Mouse (Mus musculus) small intestine, adult 2 months (tissue): ENCODE results near the gene Naaladl2. TPM values are rescaled to one million over a fixed set of nuclear protein-coding genes. Genes with fewer than 3 reads are reported as not detected.

Experiments
- H3K27ac ChIP-seq: fragments of 200-500 bp; 2 replicates; pipeline ENCODE4 v1.5.1; 2012; ENCODE audit warnings: low read depth, low read length, control low read depth, inconsistent platforms; ENCODE audit not compliant: insufficient read depth
- H3K27me3 ChIP-seq: fragments of 200-500 bp; 2 replicates; pipeline ENCODE4 v1.6.1; 2012; ENCODE audit warnings: mild to moderate bottlenecking, moderate library complexity, low read length, inconsistent platforms; ENCODE audit not compliant: control insufficient read depth, insufficient read depth
- H3K36me3 ChIP-seq: fragments of 200-500 bp; 2 replicates; pipeline ENCODE4 v1.6.1; 2012; ENCODE audit warnings: mild to moderate bottlenecking, low read length, control low read depth, inconsistent platforms; ENCODE audit not compliant: control insufficient read depth, insufficient read depth
- H3K4me1 ChIP-seq: fragments of 200-500 bp; 2 replicates; pipeline ENCODE4 v1.6.1; 2012; ENCODE audit warnings: low read length, inconsistent platforms, mixed read lengths; ENCODE audit not compliant: control insufficient read depth, insufficient read depth, insufficient read length
- H3K4me3 ChIP-seq: fragments of 200-500 bp; 2 replicates; pipeline ENCODE4 v1.5.1; 2012; ENCODE audit warnings: low read depth, mild to moderate bottlenecking, control low read depth, inconsistent platforms, low read length, moderate library complexity
- CTCF ChIP-seq: fragments of 200-500 bp; IDR thresholded peaks from 2 replicates; pipeline ENCODE4 v1.5.1; 2012; ENCODE audit warnings: low read depth, mild to moderate bottlenecking, control low read depth, inconsistent platforms, low read length, moderate library complexity, mixed read lengths; ENCODE audit not compliant: insufficient replicate concordance, insufficient read length; ENCODE audit errors: extremely low read depth
- POLR2A ChIP-seq: fragments of 200-500 bp; IDR thresholded peaks from 2 replicates; pipeline ENCODE4 v1.6.1; 2012; ENCODE audit warnings: low read depth, mild to moderate bottlenecking, control low read depth, inconsistent platforms, low read length, moderate library complexity
- WGBS: fragments of 180-500 bp; shearing (Covaris S2); methylation state at CpG from one replicate; pipeline ENCODE4 v1.1.7; 2018; 5-methylcytosine and 5-hydroxymethylcytosine counted together
- polyA plus RNA-seq: library from polyadenylated mRNA; depleted of rRNA; stranded (reverse); fragments of >200 nt; gene quantifications from 2 replicates; pipeline ENCODE4 v1.2.3, GENCODE M21; 2012

The Naaladl2 gene
- polyA plus RNA-seq, 1 experiment: 0.25 TPM

- Histone ChIP-seq H3K27ac (no peak overlapping the region), H3K36me3 (no peaks in the 10 kb centered on the region), H3K27me3 (no peaks in the 10 kb centered on the region), H3K4me3 (no peak overlapping the region), H3K4me1 (no peaks in the 10 kb centered on the region)
- TF ChIP-seq POLR2A: no peak
- TF ChIP-seq CTCF: no peak
Observed at GRCm38 (mm10) chr3:23962961-23963621, 1181.0 kb downstream of the Naaladl2 start.

GRCm38 (mm10) chr3:23946182-23946581 lies 1197.9 kb downstream of the Naaladl2 start:
- no peaks in the 10 kb centered on the region for H3K36me3 ChIP-seq
- TF ChIP-seq CTCF (no peak), POLR2A (no peak)
- no peak overlapping the region for H3K27ac ChIP-seq
- H3K4me3 ChIP-seq: no peak overlapping the region
- H3K27me3 ChIP-seq: no peaks in the 10 kb centered on the region
- no peaks in the 10 kb centered on the region for H3K4me1 ChIP-seq
- 80% methylated on average over 2 of the region's 2 CpGs for WGBS

GRCm38 (mm10) chr3:23937299-23937698 lies 1206.8 kb downstream of the Naaladl2 start:
- no peak overlapping the region for H3K27ac ChIP-seq
- H3K36me3 ChIP-seq: no peaks in the 10 kb centered on the region
- TF ChIP-seq POLR2A (no peak), CTCF (no peak)
- 21% methylated on average over 5 of the region's 5 CpGs for WGBS
- no peaks in the 10 kb centered on the region for H3K27me3 ChIP-seq
- H3K4me3 ChIP-seq: no peak overlapping the region
- H3K4me1 ChIP-seq: no peaks in the 10 kb centered on the region

GRCm38 (mm10) chr3:23928097-23928496 lies 1216.0 kb downstream of the Naaladl2 start:
- 40% methylated on average over 4 of the region's 4 CpGs for WGBS

GRCm38 (mm10) chr3:23907682-23908081 lies 1236.4 kb downstream of the Naaladl2 start:
- WGBS: 82% methylated on average over 1 of the region's 1 CpGs
- TF ChIP-seq POLR2A (no peak), CTCF (no peak)
- H3K4me3 ChIP-seq: no peak overlapping the region
- no peaks in the 10 kb centered on the region for H3K36me3 ChIP-seq
- H3K27me3 ChIP-seq: no peaks in the 10 kb centered on the region
- no peaks in the 10 kb centered on the region for H3K4me1 ChIP-seq
- no peak overlapping the region for H3K27ac ChIP-seq

More at GRCm38 (mm10) chr3:23928097-23928496, 1216.0 kb downstream of the Naaladl2 start:
- H3K27ac ChIP-seq: no peak overlapping the region
- no peak for TF ChIP-seq CTCF
- TF ChIP-seq POLR2A: no peak
- no peaks in the 10 kb centered on the region for H3K27me3 ChIP-seq
- H3K4me3 ChIP-seq: no peak overlapping the region
- no peaks in the 10 kb centered on the region for H3K36me3 ChIP-seq
- no peaks in the 10 kb centered on the region for H3K4me1 ChIP-seq

GRCm38 (mm10) chr3:23865688-23866087 lies 1278.4 kb downstream of the Naaladl2 start:
- TF ChIP-seq CTCF (no peak), POLR2A (no peak)
- H3K4me3 ChIP-seq: no peak overlapping the region
- no peak overlapping the region for H3K27ac ChIP-seq
- no peaks in the 10 kb centered on the region for H3K27me3 ChIP-seq
- WGBS: 82% methylated on average over 1 of the region's 1 CpGs
- H3K36me3 ChIP-seq: no peaks in the 10 kb centered on the region
- no peaks in the 10 kb centered on the region for H3K4me1 ChIP-seq

- TF ChIP-seq POLR2A (no peak), CTCF (no peak)
Observed at GRCm38 (mm10) chr3:23857275-23857674, 1286.8 kb downstream of the Naaladl2 start.

GRCm38 (mm10) chr3:23817585-23817984 lies 1326.5 kb downstream of the Naaladl2 start:
- no peak for TF ChIP-seq CTCF
- no peak for TF ChIP-seq POLR2A
- H3K4me3 ChIP-seq: no peak overlapping the region
- H3K27me3 ChIP-seq: no peaks in the 10 kb centered on the region
- H3K36me3 ChIP-seq: no peaks in the 10 kb centered on the region
- H3K4me1 ChIP-seq: no peaks in the 10 kb centered on the region
- H3K27ac ChIP-seq: no peak overlapping the region

More at GRCm38 (mm10) chr3:23857275-23857674, 1286.8 kb downstream of the Naaladl2 start:
- Histone ChIP-seq H3K27me3 (no peaks in the 10 kb centered on the region), H3K27ac (no peak overlapping the region), H3K4me3 (no peak overlapping the region), H3K4me1 (no peaks in the 10 kb centered on the region), H3K36me3 (no peaks in the 10 kb centered on the region)
- 41% methylated on average over 1 of the region's 1 CpGs for WGBS
